Mouse (Mus musculus): Measurements from ENCODE around the gene Myo1d. TPM values are rescaled to one million over a fixed set of nuclear protein-coding genes. Genes with fewer than 3 reads are reported as not detected.

Myo1d gene
- polyA plus RNA-seq, 1 experiment from 2014 or later = 50.1 TPM

Other genes starting within 250 kb of the Myo1d start
- 180 TPM in 2 replicates for gene Tmem98, start 30.1 kb upstream of the Myo1d start, polyA plus RNA-seq (2014; fragmentation: Nextera tagmentation; extraction: Ambion mirVana)
- gene Spaca3, start 78.3 kb upstream of the Myo1d start, polyA plus RNA-seq (2014; fragmentation: Nextera tagmentation; extraction: Ambion mirVana) = not detected in 2 replicates

All from intestine, embryonic 14.5 days (tissue).